Mouse (Mus musculus) MEL (cell line): ENCODE measurements around the gene Cyfip1. TPM values are rescaled to one million over a fixed set of nuclear protein-coding genes. Genes with fewer than 3 reads are reported as not detected.

Experiments
- DNase-seq: peaks from one replicate; pipeline ENCODE4 v3.0.0; 2011; ENCODE audit warnings: low read depth, low spot score
- H3K27ac ChIP-seq: 2 replicates; pipeline ENCODE4 v1.5.1; 2012; ENCODE audit warnings: low read depth, mild to moderate bottlenecking, control low read depth, low read length, moderate library complexity; ENCODE audit not compliant: control insufficient read depth
- H3K27me3 ChIP-seq, 2 experiments: fragments of 150-350 bp in 1 of 2; sonication (generic) in 1 of 2; 2 replicates each; pipeline ENCODE4 v1.6.1; 2012; ENCODE audit warnings: low read length in 2 of 2, mild to moderate bottlenecking in 2 of 2, improper control_type of control experiment in 1 of 2, moderate library complexity in 1 of 2; ENCODE audit not compliant: insufficient read depth in 2 of 2, control insufficient read depth in 1 of 2
- H3K36me3 ChIP-seq, 2 experiments: 2 replicates each; pipeline ENCODE4 v1.6.1; 2012 to 2014; ENCODE audit warnings: low read length in 2 of 2, improper control_type of control experiment in 1 of 2, inconsistent platforms in 1 of 2, mild to moderate bottlenecking in 1 of 2; ENCODE audit not compliant: insufficient read depth in 2 of 2, control insufficient read depth in 1 of 2
- H3K4me1 ChIP-seq, 2 experiments: fragments of 150-350 bp in 1 of 2; sonication (generic) in 1 of 2; 2 replicates each; pipeline ENCODE4 v1.6.1; 2012; ENCODE audit warnings: low read length in 2 of 2, improper control_type of control experiment in 1 of 2, mild to moderate bottlenecking in 1 of 2; ENCODE audit not compliant: insufficient read depth in 2 of 2, control insufficient read depth in 1 of 2
- H3K4me3 ChIP-seq, 2 experiments: fragments of 150-350 bp in 1 of 2; sonication (generic) in 1 of 2; 2 replicates each; pipeline ENCODE4 v1.5.1; 2012; ENCODE audit warnings: low read depth in 2 of 2, low read length in 2 of 2, mild to moderate bottlenecking in 2 of 2, moderate library complexity in 2 of 2, control low read depth in 1 of 2, improper control_type of control experiment in 1 of 2; ENCODE audit not compliant: control insufficient read depth in 1 of 2, insufficient read depth in 1 of 2
- H3K79me2 ChIP-seq: 2 replicates; pipeline ENCODE4 v1.6.1; 2012; ENCODE audit warnings: mild to moderate bottlenecking, low read length, moderate library complexity; ENCODE audit not compliant: control insufficient read depth, poor library complexity, insufficient read depth
- H3K9ac ChIP-seq: 2 replicates; pipeline ENCODE4 v1.6.1; 2012; ENCODE audit warnings: low read depth, mild to moderate bottlenecking, control low read depth, low read length, moderate library complexity; ENCODE audit not compliant: control insufficient read depth, poor library complexity, severe bottlenecking
- H3K9me3 ChIP-seq: fragments of 150-350 bp; sonication (generic); replicated peaks from 2 replicates; pipeline ENCODE4 v1.6.1; 2012; ENCODE audit warnings: mild to moderate bottlenecking, low read length, improper control_type of control experiment, moderate library complexity; ENCODE audit not compliant: insufficient read depth
- BHLHE40 ChIP-seq: IDR thresholded peaks from 2 replicates; pipeline ENCODE4 v1.6.1; 2012; ENCODE audit warnings: low read depth, mild to moderate bottlenecking, inconsistent platforms, low read length, improper control_type of control experiment, borderline replicate concordance
- CHD1 ChIP-seq: IDR thresholded peaks from 2 replicates; pipeline ENCODE4 v1.6.1; 2012; ENCODE audit warnings: low read depth, mild to moderate bottlenecking, inconsistent platforms, low read length, improper control_type of control experiment
- CTCF ChIP-seq, 3 experiments: IDR thresholded peaks in 2 of 3; conservative IDR thresholded peaks in 1 of 3; 2 replicates each; pipeline ENCODE4 v1.5.1; 2011 to 2012; ENCODE audit warnings: low read length in 3 of 3, low read depth in 2 of 3, mild to moderate bottlenecking in 2 of 3, improper control_type of control experiment in 1 of 3, inconsistent platforms in 1 of 3, mixed read lengths in 1 of 3, moderate library complexity in 1 of 3; ENCODE audit not compliant: control insufficient read depth in 1 of 3, insufficient read depth in 1 of 3, poor library complexity in 1 of 3, severe bottlenecking in 1 of 3
- E2F4 ChIP-seq: IDR thresholded peaks from 2 replicates; pipeline ENCODE4 v1.6.1; 2011; ENCODE audit warnings: low read depth, low read length, improper control_type of control experiment, borderline replicate concordance
- ELF1 ChIP-seq: IDR thresholded peaks from 2 replicates; pipeline ENCODE4 v1.6.1; 2014; ENCODE audit warnings: low read depth, mild to moderate bottlenecking, inconsistent platforms, low read length, improper control_type of control experiment, moderate library complexity
- EP300 ChIP-seq, 2 experiments: IDR thresholded peaks; 2 replicates each; pipeline ENCODE4 v1.6.1; 2011; ENCODE audit warnings: improper control_type of control experiment in 2 of 2, low read length in 2 of 2, low read depth in 1 of 2, mild to moderate bottlenecking in 1 of 2
- ETS1 ChIP-seq: IDR thresholded peaks from 2 replicates; pipeline ENCODE4 v1.6.1; 2012; ENCODE audit warnings: low read depth, mild to moderate bottlenecking, inconsistent platforms, low read length, improper control_type of control experiment, moderate library complexity
- GATA1 ChIP-seq: IDR thresholded peaks from 2 replicates; pipeline ENCODE4 v1.6.1; 2011; ENCODE audit warnings: low read depth, low read length, improper control_type of control experiment
- HCFC1 ChIP-seq: IDR thresholded peaks from 2 replicates; pipeline ENCODE4 v1.6.1; 2012; ENCODE audit warnings: low read depth, mild to moderate bottlenecking, inconsistent platforms, low read length, improper control_type of control experiment, moderate library complexity
- JUND ChIP-seq: IDR thresholded peaks from 2 replicates; pipeline ENCODE4 v1.6.1; 2011; ENCODE audit warnings: low read depth, mild to moderate bottlenecking, improper control_type of control experiment, low read length
- KAT2A ChIP-seq: conservative IDR thresholded peaks from 2 replicates; pipeline ENCODE4 v1.6.1; 2012; ENCODE audit warnings: low read depth, low read length, improper control_type of control experiment, inconsistent platforms
- MAFK ChIP-seq: IDR thresholded peaks from 2 replicates; pipeline ENCODE4 v1.6.1; 2011; ENCODE audit warnings: low read depth, mild to moderate bottlenecking, low read length, improper control_type of control experiment, borderline replicate concordance
- MXI1 ChIP-seq: IDR thresholded peaks from 2 replicates; pipeline ENCODE4 v1.6.1; 2011; ENCODE audit warnings: mild to moderate bottlenecking, low read depth, low read length, improper control_type of control experiment
- NELFE ChIP-seq: IDR thresholded peaks from 2 replicates; pipeline ENCODE4 v1.6.1; 2011; ENCODE audit warnings: low read depth, low read length, improper control_type of control experiment
- NRF1 ChIP-seq: IDR thresholded peaks from 2 replicates; pipeline ENCODE4 v1.6.1; 2014; ENCODE audit warnings: low read depth, mild to moderate bottlenecking, inconsistent platforms, low read length, improper control_type of control experiment, moderate library complexity; ENCODE audit not compliant: poor library complexity, insufficient read depth, severe bottlenecking
- POLR2A ChIP-seq, 2 experiments: IDR thresholded peaks; 2 replicates each; pipeline ENCODE4 v1.6.1; 2011 to 2012; ENCODE audit warnings: low read length in 2 of 2, mild to moderate bottlenecking in 2 of 2, control low read depth in 1 of 2, improper control_type of control experiment in 1 of 2, low read depth in 1 of 2, moderate library complexity in 1 of 2; ENCODE audit not compliant: control insufficient read depth in 1 of 2, insufficient read depth in 1 of 2, poor library complexity in 1 of 2
- POLR2AphosphoS2 ChIP-seq: IDR thresholded peaks from 2 replicates; pipeline ENCODE4 v1.6.1; 2011; ENCODE audit warnings: low read length, improper control_type of control experiment
- POLR2AphosphoS5 ChIP-seq: IDR thresholded peaks from 2 replicates; pipeline ENCODE4 v1.6.1; 2012; ENCODE audit warnings: low read depth, borderline replicate concordance, mild to moderate bottlenecking, inconsistent platforms, low read length, moderate library complexity, mixed read lengths
- RAD21 ChIP-seq: IDR thresholded peaks from 2 replicates; pipeline ENCODE4 v1.6.1; 2011; ENCODE audit warnings: mild to moderate bottlenecking, low read depth, low read length, improper control_type of control experiment
- RCOR1 ChIP-seq: IDR thresholded peaks from 2 replicates; pipeline ENCODE4 v1.6.1; 2012; ENCODE audit warnings: low read depth, mild to moderate bottlenecking, inconsistent platforms, low read length, improper control_type of control experiment
- SIN3A ChIP-seq: IDR thresholded peaks from 2 replicates; pipeline ENCODE4 v1.6.1; 2012; ENCODE audit warnings: low read length, improper control_type of control experiment, inconsistent platforms
- TAL1 ChIP-seq: IDR thresholded peaks from 2 replicates; pipeline ENCODE4 v1.6.1; 2012; ENCODE audit warnings: mild to moderate bottlenecking, inconsistent platforms, low read length, moderate library complexity, mixed read lengths
- TBP ChIP-seq: IDR thresholded peaks from 2 replicates; pipeline ENCODE4 v1.8.0; 2011; ENCODE audit warnings: low read depth, low read length, improper control_type of control experiment
- TCF12 ChIP-seq: IDR thresholded peaks from 2 replicates; pipeline ENCODE4 v1.6.1; 2014; ENCODE audit warnings: low read depth, mild to moderate bottlenecking, inconsistent platforms, low read length, improper control_type of control experiment, moderate library complexity
- ZNF384 ChIP-seq: IDR thresholded peaks from 2 replicates; pipeline ENCODE4 v1.6.1; 2012; ENCODE audit warnings: low read depth, mild to moderate bottlenecking, inconsistent platforms, low read length, improper control_type of control experiment
- polyA plus RNA-seq, 2 experiments: library from polyadenylated mRNA; stranded (reverse) in 1 of 2; unstranded in 1 of 2; fragments of >175 nt in 1 of 2; fragments of >200 nt in 1 of 2; gene quantifications; 2 replicates each; pipeline versions ENCODE4 v1.2.1 to v1.2.4; 2012; ENCODE audit warnings: low replicate concordance in 2 of 2, low read depth in 1 of 2; ENCODE audit not compliant: insufficient read length in 2 of 2, insufficient read depth in 1 of 2, missing spikeins in 1 of 2
- total RNA-seq: library from RNA; depleted of rRNA; stranded (reverse); fragments of 300-350 nt; gene quantifications from 2 replicates; pipeline ENCODE4 v1.2.3, GENCODE M21; 2012

Gene Cyfip1
- total and polyA plus RNA-seq, 3 experiments = 18.3 to 124 (median 27.6) TPM

DNA sequence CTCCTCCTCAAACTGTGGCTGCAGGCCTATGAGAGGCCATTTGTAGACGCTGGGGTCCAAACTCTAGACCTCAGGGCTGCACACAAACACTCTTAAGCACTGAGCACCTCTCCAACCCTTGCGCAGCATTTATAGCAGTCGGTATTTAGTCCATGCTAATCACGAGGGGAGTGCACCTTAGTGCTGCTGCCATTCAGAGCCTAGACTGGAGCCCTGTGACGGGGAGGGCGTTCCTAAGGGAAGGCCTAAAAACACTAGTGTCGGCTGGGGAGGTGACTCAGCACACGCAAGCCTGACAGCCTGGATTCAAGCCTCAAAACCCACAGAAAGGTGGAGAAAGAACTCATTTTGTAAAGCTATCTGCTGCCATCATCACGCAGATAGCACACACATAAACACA is 14.0 kb upstream of the Cyfip1 start:
- no peak overlapping the region for H3K9ac ChIP-seq
- no peaks in the 10 kb centered on the region for H3K9me3 ChIP-seq
- no peak for TF ChIP-seq CTCF (IDR thresholded peaks at IDR 0.05 in 2 of 3, conservative IDR thresholded peaks at IDR 0.05 in 1 of 3; ENCODE audit: control insufficient read depth in 1 of 3, insufficient read depth in 1 of 3, low read depth in 2 of 3, low read length in 3 of 3, poor library complexity in 1 of 3, severe bottlenecking in 1 of 3)
- no peak for TF ChIP-seq ZNF384
- no peak for TF ChIP-seq NRF1
- no peak for TF ChIP-seq SIN3A
- no peak for TF ChIP-seq RCOR1
- no peak for TF ChIP-seq BHLHE40
- TF ChIP-seq ETS1 = no peak
- TF ChIP-seq KAT2A = no peak
- TF ChIP-seq HCFC1 = no peak
- no peak for TF ChIP-seq RAD21
- TF ChIP-seq POLR2AphosphoS5 = no peak
- TF ChIP-seq TAL1 = no peak
- no peak for TF ChIP-seq GATA1
- TF ChIP-seq CHD1 = no peak
- no peak for TF ChIP-seq JUND
- no peak for TF ChIP-seq E2F4
- TF ChIP-seq EP300 (IDR thresholded peaks at IDR 0.05; ENCODE audit: low read depth in 1 of 2, low read length in 2 of 2) = no peak
- no peak for TF ChIP-seq POLR2AphosphoS2
- peaks cover 0 to 16% of the 10 kb centered on the region in 2 experiments; a peak in 3 of 4 replicates for H3K36me3 ChIP-seq
- no peak overlapping the region for H3K4me3 ChIP-seq
- no peak overlapping the region for H3K27ac ChIP-seq
- no peaks in the 10 kb centered on the region for H3K4me1 ChIP-seq
- no peaks in the 10 kb centered on the region for H3K27me3 ChIP-seq
- no peaks in the 10 kb centered on the region for H3K79me2 ChIP-seq
- no peak for DNase-seq

- H3K36me3 ChIP-seq = 0 out of 4 replicates have a peak, but pooled peaks cover 0 to 3% of the 10 kb centered on the region in 2 experiments
- TF ChIP-seq RAD21 (no peak), ELF1 (no peak), RCOR1 (no peak), NRF1 (no peak), CTCF (IDR thresholded peaks at IDR 0.05 in 2 of 3, conservative IDR thresholded peaks at IDR 0.05 in 1 of 3; ENCODE audit: control insufficient read depth in 1 of 3, insufficient read depth in 1 of 3, low read depth in 2 of 3, low read length in 3 of 3, poor library complexity in 1 of 3, severe bottlenecking in 1 of 3) (no peak), CHD1 (no peak), TCF12 (no peak), NELFE (no peak), TBP (no peak), MAFK (no peak), MXI1 (no peak), TAL1 (peak; percentile 36; the same call in 1 of the 2 replicates), POLR2A (IDR thresholded peaks at IDR 0.05; ENCODE audit: control insufficient read depth in 1 of 2, insufficient read depth in 1 of 2, low read depth in 1 of 2, low read length in 2 of 2, poor library complexity in 1 of 2) (no peak), SIN3A (no peak), EP300 (IDR thresholded peaks at IDR 0.05; ENCODE audit: low read depth in 1 of 2, low read length in 2 of 2) (0 out of 4 replicates have a peak, but pooled peaks of 1 of the 2 experiments have one; percentile 10)
- TF ChIP-seq, all 39 proteins: peak for 2
- H3K9ac ChIP-seq = no peak overlapping the region
- no peaks in the 10 kb centered on the region for H3K27me3 ChIP-seq
- no peaks in the 10 kb centered on the region for H3K79me2 ChIP-seq
- H3K27ac ChIP-seq = no peak overlapping the region
- peak; percentile 39 for DNase-seq
- no peak overlapping the region for H3K4me3 ChIP-seq
- H3K9me3 ChIP-seq = no peaks in the 10 kb centered on the region
- H3K4me1 ChIP-seq = peaks cover 0 to 5% of the 10 kb centered on the region in 2 experiments; a peak in 1 of 4 replicates
These were observed 4.7 kb upstream of the Cyfip1 start for GRCm38 (mm10) chr7:55836877-55837276.
